Mouse (Mus musculus): ENCODE measurements around the gene Mroh2a.

DNA sequence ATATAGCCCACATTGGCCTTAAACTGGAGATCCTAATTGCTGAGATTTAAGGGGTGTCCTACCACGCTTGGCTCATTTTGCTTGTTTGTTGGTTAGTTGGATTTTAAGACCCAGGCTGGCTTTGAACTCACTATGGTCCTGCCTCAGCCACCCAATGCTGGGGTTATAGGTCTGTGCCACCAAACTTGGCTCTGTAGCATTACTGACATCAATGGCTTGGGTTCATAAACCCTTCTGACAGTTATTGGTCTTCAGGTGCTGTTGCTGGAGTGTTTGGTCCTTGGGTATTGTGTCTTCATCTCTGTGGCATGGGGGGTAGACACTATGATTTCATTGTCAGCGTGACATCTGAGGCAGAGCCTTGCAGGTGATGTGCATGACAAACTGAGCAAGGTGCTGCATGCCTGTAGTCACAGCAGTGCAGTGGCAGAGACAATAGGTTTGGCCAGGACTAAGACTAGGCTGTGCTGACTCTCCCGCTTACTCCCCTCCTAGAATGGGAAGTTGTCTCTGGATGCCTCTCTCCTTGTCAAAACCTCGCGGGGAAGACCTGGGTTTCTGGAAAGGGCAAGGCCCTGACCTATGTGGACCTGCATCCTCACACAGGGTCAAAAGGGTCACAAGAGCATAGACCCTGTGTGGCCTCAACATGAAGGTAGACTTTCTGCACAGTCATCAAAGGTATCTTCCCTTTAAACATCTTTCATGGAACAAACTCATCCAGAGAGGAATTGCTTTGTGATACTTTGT is 73.7 kb downstream of the Mroh2a start:
- TF ChIP-seq CTCF (IDR thresholded peaks at IDR 0.05; ENCODE audit: extremely low read depth, insufficient read depth, low read length) = no peak
- TF ChIP-seq POLR2A (IDR thresholded peaks at IDR 0.05; ENCODE audit: extremely low read depth, insufficient read depth, low read length) = no peak

Data from cortical plate, adult 2 months (tissue).